Mouse (Mus musculus): ENCODE measurements around the gene Chst15.

DNA sequence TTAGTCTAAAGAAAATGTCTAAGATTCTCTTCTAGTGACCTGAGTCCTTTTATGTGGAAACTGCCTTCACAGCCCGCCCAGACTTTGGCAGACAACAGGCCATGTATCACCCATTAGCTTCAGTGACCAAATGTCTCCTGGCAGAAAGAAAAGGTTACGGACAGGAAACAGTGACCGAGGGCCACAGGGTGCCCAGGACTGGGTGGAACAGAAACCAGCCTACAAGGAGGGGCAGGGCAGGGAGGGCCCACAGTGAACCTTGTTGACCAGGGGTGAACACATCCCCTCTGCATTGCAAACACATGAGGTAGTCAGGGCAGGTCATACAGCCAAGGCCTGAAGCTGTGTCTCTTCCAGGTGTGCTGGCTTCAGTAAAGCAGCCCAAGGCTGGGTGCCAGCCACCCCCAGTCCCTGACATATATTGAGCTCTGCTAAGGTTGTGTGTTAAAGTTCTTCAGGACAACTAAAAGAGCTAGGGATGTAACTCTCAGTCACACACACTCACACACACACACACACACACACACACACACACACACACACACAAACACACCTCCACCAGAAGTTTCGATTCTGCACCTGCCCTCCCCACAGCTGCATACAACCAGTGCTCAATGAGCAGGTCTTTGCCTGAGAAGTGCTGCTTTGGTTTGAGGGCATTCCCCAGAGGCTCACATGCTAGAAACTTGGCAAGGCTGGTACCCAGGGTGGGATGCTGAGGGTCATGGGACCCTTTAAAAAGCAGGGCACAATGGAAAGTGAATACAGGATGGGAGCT is 49.1 kb downstream of the Chst15 start:
- no peak for TF ChIP-seq CTCF (IDR thresholded peaks at IDR 0.05)
- no peak for TF ChIP-seq EP300 (IDR thresholded peaks at IDR 0.05)
